Mouse (Mus musculus) MEL (cell line): Measurements from ENCODE around the gene Ano10. TPM values are rescaled to one million over a fixed set of nuclear protein-coding genes. Genes with fewer than 3 reads are reported as not detected.

ENCODE experiments used
- DNase-seq: peaks from one replicate; pipeline ENCODE4 v3.0.0; 2011; ENCODE audit warnings: low read depth, low spot score
- H3K27ac ChIP-seq: 2 replicates; pipeline ENCODE4 v1.5.1; 2012; ENCODE audit warnings: low read depth, mild to moderate bottlenecking, control low read depth, low read length, moderate library complexity; ENCODE audit not compliant: control insufficient read depth
- H3K27me3 ChIP-seq, 2 experiments: fragments of 150-350 bp in 1 of 2; sonication (generic) in 1 of 2; 2 replicates each; pipeline ENCODE4 v1.6.1; 2012; ENCODE audit warnings: low read length in 2 of 2, mild to moderate bottlenecking in 2 of 2, improper control_type of control experiment in 1 of 2, moderate library complexity in 1 of 2; ENCODE audit not compliant: insufficient read depth in 2 of 2, control insufficient read depth in 1 of 2
- H3K36me3 ChIP-seq, 2 experiments: 2 replicates each; pipeline ENCODE4 v1.6.1; 2012 to 2014; ENCODE audit warnings: low read length in 2 of 2, improper control_type of control experiment in 1 of 2, inconsistent platforms in 1 of 2, mild to moderate bottlenecking in 1 of 2; ENCODE audit not compliant: insufficient read depth in 2 of 2, control insufficient read depth in 1 of 2
- H3K4me1 ChIP-seq, 2 experiments: fragments of 150-350 bp in 1 of 2; sonication (generic) in 1 of 2; 2 replicates each; pipeline ENCODE4 v1.6.1; 2012; ENCODE audit warnings: low read length in 2 of 2, improper control_type of control experiment in 1 of 2, mild to moderate bottlenecking in 1 of 2; ENCODE audit not compliant: insufficient read depth in 2 of 2, control insufficient read depth in 1 of 2
- H3K4me3 ChIP-seq, 2 experiments: fragments of 150-350 bp in 1 of 2; sonication (generic) in 1 of 2; 2 replicates each; pipeline ENCODE4 v1.5.1; 2012; ENCODE audit warnings: low read depth in 2 of 2, low read length in 2 of 2, mild to moderate bottlenecking in 2 of 2, moderate library complexity in 2 of 2, control low read depth in 1 of 2, improper control_type of control experiment in 1 of 2; ENCODE audit not compliant: control insufficient read depth in 1 of 2, insufficient read depth in 1 of 2
- H3K79me2 ChIP-seq: 2 replicates; pipeline ENCODE4 v1.6.1; 2012; ENCODE audit warnings: mild to moderate bottlenecking, low read length, moderate library complexity; ENCODE audit not compliant: control insufficient read depth, poor library complexity, insufficient read depth
- H3K9ac ChIP-seq: 2 replicates; pipeline ENCODE4 v1.6.1; 2012; ENCODE audit warnings: low read depth, mild to moderate bottlenecking, control low read depth, low read length, moderate library complexity; ENCODE audit not compliant: control insufficient read depth, poor library complexity, severe bottlenecking
- H3K9me3 ChIP-seq: fragments of 150-350 bp; sonication (generic); replicated peaks from 2 replicates; pipeline ENCODE4 v1.6.1; 2012; ENCODE audit warnings: mild to moderate bottlenecking, low read length, improper control_type of control experiment, moderate library complexity; ENCODE audit not compliant: insufficient read depth
- BHLHE40 ChIP-seq: IDR thresholded peaks from 2 replicates; pipeline ENCODE4 v1.6.1; 2012; ENCODE audit warnings: low read depth, mild to moderate bottlenecking, inconsistent platforms, low read length, improper control_type of control experiment, borderline replicate concordance
- GABPA ChIP-seq: IDR thresholded peaks from 2 replicates; pipeline ENCODE4 v1.6.1; 2012; ENCODE audit warnings: low read depth, mild to moderate bottlenecking, inconsistent platforms, low read length, improper control_type of control experiment, moderate library complexity
- HCFC1 ChIP-seq: IDR thresholded peaks from 2 replicates; pipeline ENCODE4 v1.6.1; 2012; ENCODE audit warnings: low read depth, mild to moderate bottlenecking, inconsistent platforms, low read length, improper control_type of control experiment, moderate library complexity
- MEF2A ChIP-seq: IDR thresholded peaks from 2 replicates; pipeline ENCODE4 v1.6.1; 2014; ENCODE audit warnings: low read depth, mild to moderate bottlenecking, inconsistent platforms, low read length, improper control_type of control experiment; ENCODE audit not compliant: poor library complexity, insufficient replicate concordance, severe bottlenecking; ENCODE audit errors: extremely low read depth
- NRF1 ChIP-seq: IDR thresholded peaks from 2 replicates; pipeline ENCODE4 v1.6.1; 2014; ENCODE audit warnings: low read depth, mild to moderate bottlenecking, inconsistent platforms, low read length, improper control_type of control experiment, moderate library complexity; ENCODE audit not compliant: poor library complexity, insufficient read depth, severe bottlenecking
- POLR2AphosphoS2 ChIP-seq: IDR thresholded peaks from 2 replicates; pipeline ENCODE4 v1.6.1; 2011; ENCODE audit warnings: low read length, improper control_type of control experiment
- RAD21 ChIP-seq: IDR thresholded peaks from 2 replicates; pipeline ENCODE4 v1.6.1; 2011; ENCODE audit warnings: mild to moderate bottlenecking, low read depth, low read length, improper control_type of control experiment
- TAL1 ChIP-seq: IDR thresholded peaks from 2 replicates; pipeline ENCODE4 v1.6.1; 2012; ENCODE audit warnings: mild to moderate bottlenecking, inconsistent platforms, low read length, moderate library complexity, mixed read lengths
- TBP ChIP-seq: IDR thresholded peaks from 2 replicates; pipeline ENCODE4 v1.8.0; 2011; ENCODE audit warnings: low read depth, low read length, improper control_type of control experiment
- USF1 ChIP-seq: IDR thresholded peaks from 2 replicates; pipeline ENCODE4 v1.6.1; 2014; ENCODE audit warnings: low read depth, mild to moderate bottlenecking, inconsistent platforms, low read length, improper control_type of control experiment, moderate library complexity
- USF2 ChIP-seq, 2 experiments: IDR thresholded peaks; 2 replicates each; pipeline ENCODE4 v1.6.1; 2011 to 2012; ENCODE audit warnings: improper control_type of control experiment in 2 of 2, low read length in 2 of 2, borderline replicate concordance in 1 of 2, inconsistent platforms in 1 of 2, low read depth in 1 of 2, mild to moderate bottlenecking in 1 of 2; ENCODE audit not compliant: insufficient read depth in 1 of 2
- ZC3H11A ChIP-seq: IDR thresholded peaks from 2 replicates; pipeline ENCODE4 v1.6.1; 2012; ENCODE audit warnings: low read depth, mild to moderate bottlenecking, inconsistent platforms, low read length, improper control_type of control experiment
- ZNF384 ChIP-seq: IDR thresholded peaks from 2 replicates; pipeline ENCODE4 v1.6.1; 2012; ENCODE audit warnings: low read depth, mild to moderate bottlenecking, inconsistent platforms, low read length, improper control_type of control experiment
- polyA plus RNA-seq, 2 experiments: library from polyadenylated mRNA; stranded (reverse) in 1 of 2; unstranded in 1 of 2; fragments of >175 nt in 1 of 2; fragments of >200 nt in 1 of 2; gene quantifications; 2 replicates each; pipeline versions ENCODE4 v1.2.1 to v1.2.4; 2012; ENCODE audit warnings: low replicate concordance in 2 of 2, low read depth in 1 of 2; ENCODE audit not compliant: insufficient read length in 2 of 2, insufficient read depth in 1 of 2, missing spikeins in 1 of 2
- total RNA-seq: library from RNA; depleted of rRNA; stranded (reverse); fragments of 300-350 nt; gene quantifications from 2 replicates; pipeline ENCODE4 v1.2.3, GENCODE M21; 2012

The Ano10 gene
- total and polyA plus RNA-seq, 3 experiments = 0.54 to 3.1 TPM; not detected in 1

DNA sequence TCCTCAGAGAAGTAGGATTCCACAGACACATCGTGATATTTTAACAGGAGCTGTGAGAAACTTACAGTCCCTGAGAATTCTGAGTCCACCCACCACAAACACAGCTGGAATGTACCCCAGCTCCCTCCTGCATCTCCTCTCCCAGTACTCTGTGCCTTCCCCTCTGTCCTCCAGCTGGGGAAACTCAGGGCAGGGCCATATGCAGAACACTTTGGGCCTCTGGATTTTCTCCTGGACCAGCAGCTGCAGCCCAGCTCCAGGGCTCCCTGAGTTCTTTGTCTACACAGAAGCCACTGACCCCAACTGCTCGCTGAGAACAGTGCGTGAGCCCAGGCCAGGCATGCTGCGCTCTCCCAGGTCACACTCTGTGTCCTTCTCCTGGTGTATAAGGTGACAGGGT is 111.1 kb downstream of the Ano10 start:
- Histone ChIP-seq H3K4me3 (no peak overlapping the region), H3K4me1 (no peaks in the 10 kb centered on the region), H3K9ac (no peak overlapping the region), H3K27me3 (no peaks in the 10 kb centered on the region), H3K36me3 (no peaks in the 10 kb centered on the region), H3K9me3 (no peaks in the 10 kb centered on the region), H3K27ac (no peak overlapping the region), H3K79me2 (no peaks in the 10 kb centered on the region)
- DNase-seq = no peak
- TF ChIP-seq RAD21 = no peak

DNA sequence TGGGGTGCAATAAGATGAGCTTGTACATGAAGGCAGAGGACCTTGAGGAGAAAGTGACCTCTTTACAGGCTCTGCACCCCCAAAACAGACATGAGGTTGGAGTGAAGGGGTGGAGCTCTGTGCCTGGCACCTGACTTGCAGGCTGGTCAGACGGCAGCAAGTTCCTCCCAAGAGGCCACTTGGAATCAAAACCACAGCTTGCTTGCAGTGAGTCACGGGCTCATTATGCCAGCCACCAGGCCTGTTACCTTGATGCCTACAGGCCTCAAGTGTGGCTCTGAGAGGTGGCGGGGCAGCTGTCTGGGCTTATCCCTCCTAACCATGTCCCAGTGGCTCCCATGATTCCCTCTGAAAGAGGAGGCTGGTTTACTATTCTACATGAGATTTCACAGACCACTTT is 114.1 kb downstream of the Ano10 start:
- no peaks in the 10 kb centered on the region for H3K36me3 ChIP-seq
- DNase-seq = no peak
- H3K9me3 ChIP-seq = no peaks in the 10 kb centered on the region

DNA sequence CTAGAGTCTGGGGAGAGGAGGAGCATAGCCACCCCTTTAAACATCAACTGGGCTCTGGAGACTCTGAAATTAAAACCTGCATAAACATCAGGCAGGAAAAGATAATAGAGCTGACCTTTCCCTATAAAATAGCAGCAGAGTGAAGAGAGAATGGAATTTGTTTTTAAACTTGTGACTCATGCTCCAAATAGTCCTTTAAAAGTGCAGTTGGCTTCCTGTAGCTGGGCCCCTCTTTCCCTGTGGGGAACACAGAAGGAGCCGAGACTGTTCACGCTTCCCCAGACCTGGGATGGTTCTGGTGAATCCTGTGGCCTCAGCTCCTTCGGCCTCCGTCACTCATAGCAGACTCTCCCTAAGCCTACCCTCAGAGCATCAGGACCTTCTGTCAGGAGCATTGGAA is 115.8 kb downstream of the Ano10 start:
- Histone ChIP-seq H3K36me3 (no peaks in the 10 kb centered on the region), H3K9me3 (no peaks in the 10 kb centered on the region), H3K4me1 (no peaks in the 10 kb centered on the region)
- DNase-seq = no peak
- TF ChIP-seq USF2 (IDR thresholded peaks at IDR 0.05; ENCODE audit: borderline replicate concordance in 1 of 2, insufficient read depth in 1 of 2, low read depth in 1 of 2, low read length in 2 of 2) (no peak), ZNF384 (no peak), TBP (no peak), NRF1 (no peak), POLR2AphosphoS2 (no peak), GABPA (no peak), TAL1 (no peak), ZC3H11A (no peak)
- TF ChIP-seq, all 39 proteins: peak for 0
- Histone ChIP-seq H3K4me3 (no peak overlapping the region), H3K9ac (no peak overlapping the region), H3K27me3 (no peaks in the 10 kb centered on the region), H3K27ac (no peak overlapping the region), H3K79me2 (no peaks in the 10 kb centered on the region)

More for the DNA sequence above, 114.1 kb downstream of the Ano10 start:
- H3K27ac ChIP-seq = no peak overlapping the region
- H3K4me3 ChIP-seq = no peak overlapping the region
- H3K4me1 ChIP-seq = no peaks in the 10 kb centered on the region
- no peak overlapping the region for H3K9ac ChIP-seq
- TF ChIP-seq MEF2A (no peak), BHLHE40 (no peak), HCFC1 (no peak), TAL1 (no peak), USF1 (no peak), TBP (no peak)
- H3K79me2 ChIP-seq = no peaks in the 10 kb centered on the region
- H3K27me3 ChIP-seq = no peaks in the 10 kb centered on the region
